Mouse (Mus musculus): ENCODE results near the gene Blcap. TPM values are rescaled to one million over a fixed set of nuclear protein-coding genes. Genes with fewer than 3 reads are reported as not detected.

The Blcap gene
- polyA plus RNA-seq, 1 experiment: 35.0 TPM

DNA sequence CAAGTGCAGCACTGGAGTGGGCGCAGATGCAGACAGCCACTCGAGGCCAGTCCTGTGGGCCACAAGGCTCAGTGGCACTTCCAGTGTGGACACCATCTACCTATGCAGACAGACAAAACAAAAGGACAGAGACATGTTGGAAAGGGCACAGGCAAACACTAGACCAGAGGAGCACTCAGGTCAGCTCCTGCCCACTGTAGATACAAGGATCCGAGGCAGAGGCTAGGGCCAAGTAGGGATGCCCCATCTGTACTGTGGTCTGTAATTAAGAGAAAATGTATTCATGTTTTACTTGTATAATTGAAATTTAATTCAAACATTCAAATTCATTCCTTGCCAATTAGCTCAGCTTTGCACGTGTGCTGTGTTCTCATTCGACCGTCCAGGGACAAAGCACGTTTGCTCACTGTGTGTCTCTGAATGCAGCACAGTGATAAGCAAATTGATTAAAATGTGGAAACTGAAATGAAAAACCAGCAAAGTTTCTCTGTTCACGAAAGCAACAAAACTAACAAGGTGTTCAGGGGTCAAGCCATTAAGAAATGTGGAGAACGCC, 26.7 kb downstream of the Blcap start:
- no peaks in the 10 kb centered on the region for H3K4me1 ChIP-seq (ENCODE audit: control insufficient read depth, insufficient read depth, low read length)
- H3K36me3 ChIP-seq (ENCODE audit: control insufficient read depth, insufficient read depth, low read length): no peaks in the 10 kb centered on the region
- no peak overlapping the region for H3K4me3 ChIP-seq (ENCODE audit: control insufficient read depth, low read depth, low read length)
- no peak overlapping the region for H3K27ac ChIP-seq (ENCODE audit: control insufficient read depth, insufficient read depth, low read depth, low read length)
- no peaks in the 10 kb centered on the region for H3K27me3 ChIP-seq (ENCODE audit: control insufficient read depth, insufficient read depth, low read length)
- TF ChIP-seq POLR2A (IDR thresholded peaks at IDR 0.05; ENCODE audit: control insufficient read depth, low read depth, low read length) (no peak), CTCF (IDR thresholded peaks at IDR 0.05; ENCODE audit: control insufficient read depth, insufficient read depth, insufficient replicate concordance, low read depth, low read length) (no peak)

DNA sequence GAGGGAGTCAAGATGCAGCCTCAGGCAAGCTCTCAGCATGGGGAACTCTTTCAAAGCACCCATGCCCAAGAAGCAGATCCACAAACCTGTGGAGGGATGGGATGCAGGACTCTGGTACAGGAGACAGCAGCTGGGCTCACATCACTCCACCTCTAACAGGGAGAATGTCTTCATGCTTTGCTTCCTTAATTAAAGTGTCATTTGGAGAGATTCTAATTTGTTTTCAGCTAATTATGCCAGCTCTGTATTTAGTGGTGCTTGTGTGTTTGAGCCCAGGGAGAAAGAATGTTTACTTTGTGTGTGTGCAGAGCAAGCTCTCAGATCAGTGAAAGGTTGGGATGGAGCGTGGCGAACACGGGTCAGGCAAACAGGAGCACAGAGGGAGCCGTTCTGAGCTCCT, 28.7 kb downstream of the Blcap start:
- TF ChIP-seq POLR2A (IDR thresholded peaks at IDR 0.05; ENCODE audit: control insufficient read depth, low read depth, low read length): no peak
- TF ChIP-seq CTCF (IDR thresholded peaks at IDR 0.05; ENCODE audit: control insufficient read depth, insufficient read depth, insufficient replicate concordance, low read depth, low read length): no peak
- Histone ChIP-seq H3K27me3 (ENCODE audit: control insufficient read depth, insufficient read depth, low read length) (no peaks in the 10 kb centered on the region), H3K4me1 (ENCODE audit: control insufficient read depth, insufficient read depth, low read length) (no peaks in the 10 kb centered on the region), H3K4me3 (ENCODE audit: control insufficient read depth, low read depth, low read length) (no peak overlapping the region), H3K27ac (ENCODE audit: control insufficient read depth, insufficient read depth, low read depth, low read length) (no peak overlapping the region), H3K36me3 (ENCODE audit: control insufficient read depth, insufficient read depth, low read length) (no peaks in the 10 kb centered on the region)

DNA sequence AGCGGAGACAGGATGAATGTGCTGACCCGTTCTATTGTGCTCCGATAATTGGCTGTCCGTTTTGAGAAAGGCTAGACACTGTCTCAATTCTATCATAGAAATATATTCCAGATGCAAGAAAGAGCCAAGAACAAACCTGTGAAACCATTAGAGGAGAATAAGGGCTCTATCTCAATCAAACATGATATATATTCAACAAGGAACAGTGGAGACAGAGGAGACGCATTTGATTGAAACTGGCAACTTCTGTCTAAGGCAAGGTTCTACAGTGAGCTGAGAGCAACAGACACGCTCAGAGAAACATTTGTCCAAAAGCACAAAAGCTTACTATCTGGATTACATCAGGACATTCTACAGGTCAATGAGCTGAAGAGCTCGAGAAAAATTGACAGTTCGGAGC, 29.4 kb downstream of the Blcap start:
- TF ChIP-seq POLR2A (IDR thresholded peaks at IDR 0.05; ENCODE audit: control insufficient read depth, low read depth, low read length) (no peak), CTCF (IDR thresholded peaks at IDR 0.05; ENCODE audit: control insufficient read depth, insufficient read depth, insufficient replicate concordance, low read depth, low read length) (no peak)
- H3K4me3 ChIP-seq (ENCODE audit: control insufficient read depth, low read depth, low read length): no peak overlapping the region
- no peaks in the 10 kb centered on the region for H3K36me3 ChIP-seq (ENCODE audit: control insufficient read depth, insufficient read depth, low read length)
- H3K4me1 ChIP-seq (ENCODE audit: control insufficient read depth, insufficient read depth, low read length): no peaks in the 10 kb centered on the region
- H3K27me3 ChIP-seq (ENCODE audit: control insufficient read depth, insufficient read depth, low read length): no peaks in the 10 kb centered on the region
- H3K27ac ChIP-seq (ENCODE audit: control insufficient read depth, insufficient read depth, low read depth, low read length): no peak overlapping the region

DNA sequence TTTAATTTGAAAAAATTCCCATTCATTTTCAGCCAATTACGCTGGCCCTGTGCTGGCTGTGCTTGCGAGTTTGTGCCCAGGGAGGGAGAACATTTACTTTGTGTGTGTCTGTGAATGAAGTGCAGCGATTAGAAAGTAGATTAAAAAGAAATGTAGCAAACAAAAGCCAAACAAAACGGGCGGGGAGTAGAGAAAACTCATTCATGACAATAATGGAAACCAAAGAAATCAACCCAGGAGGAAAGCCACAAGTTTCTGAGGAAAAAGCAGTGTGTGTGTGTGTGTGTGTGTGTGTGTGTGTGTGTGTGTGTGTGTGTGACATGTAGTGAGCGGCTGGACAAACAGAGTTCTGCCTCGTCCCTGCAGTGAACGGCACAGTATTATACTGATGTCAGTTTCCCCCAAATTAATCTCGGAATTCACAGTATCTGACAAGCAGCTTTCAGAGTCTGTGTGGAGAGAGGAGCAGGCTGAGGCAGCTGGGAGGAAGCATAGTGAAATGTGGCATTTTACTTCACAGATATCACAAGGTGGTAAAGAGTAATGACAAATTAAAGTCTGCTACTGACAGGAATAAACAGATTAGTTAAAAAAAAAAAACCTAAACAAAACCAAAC, 30.0 kb downstream of the Blcap start:
- no peaks in the 10 kb centered on the region for H3K27me3 ChIP-seq (ENCODE audit: control insufficient read depth, insufficient read depth, low read length)
- H3K4me1 ChIP-seq (ENCODE audit: control insufficient read depth, insufficient read depth, low read length): no peaks in the 10 kb centered on the region
- H3K36me3 ChIP-seq (ENCODE audit: control insufficient read depth, insufficient read depth, low read length): no peaks in the 10 kb centered on the region
- no peak overlapping the region for H3K4me3 ChIP-seq (ENCODE audit: control insufficient read depth, low read depth, low read length)
- TF ChIP-seq POLR2A (IDR thresholded peaks at IDR 0.05; ENCODE audit: control insufficient read depth, low read depth, low read length): no peak
- TF ChIP-seq CTCF (IDR thresholded peaks at IDR 0.05; ENCODE audit: control insufficient read depth, insufficient read depth, insufficient replicate concordance, low read depth, low read length): no peak
- no peak overlapping the region for H3K27ac ChIP-seq (ENCODE audit: control insufficient read depth, insufficient read depth, low read depth, low read length)

DNA sequence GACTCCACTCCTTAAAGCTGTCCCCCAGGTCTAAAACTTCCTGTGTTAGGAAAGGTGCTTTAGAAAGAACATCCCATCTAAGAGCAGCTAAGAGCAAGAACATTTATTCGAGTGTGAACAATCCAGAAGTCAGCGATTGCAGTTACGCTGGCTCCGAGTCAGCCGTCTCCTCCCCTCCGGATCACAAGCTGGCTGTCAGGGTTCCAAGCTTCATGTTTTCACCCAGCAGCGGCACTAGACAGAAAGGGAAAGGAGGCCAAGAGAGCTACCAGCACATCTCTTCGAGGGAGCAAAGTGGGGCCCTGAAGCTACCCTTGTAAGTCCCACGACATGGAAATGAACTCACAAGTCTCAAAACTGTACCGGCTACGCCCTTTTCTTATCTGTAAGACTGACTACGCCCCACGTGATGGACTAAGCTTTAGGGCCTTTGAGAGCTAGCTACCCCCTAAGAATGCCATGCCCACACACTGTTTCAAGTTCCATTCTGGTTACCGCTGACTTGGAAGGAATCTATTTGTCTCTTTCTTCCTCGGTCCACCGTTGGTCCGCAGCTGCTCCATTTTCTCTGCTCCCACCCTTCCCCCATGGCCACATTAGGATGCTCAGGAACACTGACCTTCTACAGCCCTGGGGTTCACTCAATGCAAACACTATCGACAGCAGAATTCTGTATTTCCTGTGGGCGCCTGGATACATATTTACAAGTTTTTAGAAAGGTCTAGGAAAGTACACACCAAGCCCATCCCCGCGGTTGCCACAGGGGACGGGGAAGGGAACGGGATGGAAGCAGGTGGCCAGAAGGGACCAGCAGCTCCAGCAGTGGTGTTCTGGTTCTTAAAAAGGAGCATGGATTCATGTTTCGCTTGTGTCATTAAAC, 30.8 kb downstream of the Blcap start:
- Histone ChIP-seq H3K27me3 (ENCODE audit: control insufficient read depth, insufficient read depth, low read length) (no peaks in the 10 kb centered on the region), H3K27ac (ENCODE audit: control insufficient read depth, insufficient read depth, low read depth, low read length) (no peak overlapping the region), H3K36me3 (ENCODE audit: control insufficient read depth, insufficient read depth, low read length) (no peaks in the 10 kb centered on the region), H3K4me1 (ENCODE audit: control insufficient read depth, insufficient read depth, low read length) (no peaks in the 10 kb centered on the region), H3K4me3 (ENCODE audit: control insufficient read depth, low read depth, low read length) (no peak overlapping the region)
- no peak for TF ChIP-seq POLR2A (IDR thresholded peaks at IDR 0.05; ENCODE audit: control insufficient read depth, low read depth, low read length)
- no peak for TF ChIP-seq CTCF (IDR thresholded peaks at IDR 0.05; ENCODE audit: control insufficient read depth, insufficient read depth, insufficient replicate concordance, low read depth, low read length)

DNA sequence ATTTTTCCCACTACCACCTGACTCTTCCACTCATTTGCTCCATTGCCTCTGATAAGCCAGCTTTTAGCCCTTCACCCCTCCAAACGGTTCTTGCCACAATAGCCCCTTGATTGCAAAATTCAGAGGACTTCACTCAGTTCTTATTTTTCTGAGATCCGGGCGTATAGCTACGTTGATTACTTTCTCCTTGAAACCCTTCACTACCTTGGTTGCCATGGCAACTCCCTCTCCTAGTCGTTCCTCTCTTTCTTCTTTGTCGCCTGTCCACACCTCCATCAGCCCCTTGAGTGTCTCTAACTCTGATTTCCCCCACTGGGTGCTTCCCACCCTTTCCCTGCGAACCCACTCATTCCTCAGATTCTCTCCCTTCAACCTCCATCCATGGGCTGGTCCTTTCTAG, 34.0 kb downstream of the Blcap start:
- no peak overlapping the region for H3K27ac ChIP-seq (ENCODE audit: control insufficient read depth, insufficient read depth, low read depth, low read length)
- no peaks in the 10 kb centered on the region for H3K27me3 ChIP-seq (ENCODE audit: control insufficient read depth, insufficient read depth, low read length)
- no peaks in the 10 kb centered on the region for H3K36me3 ChIP-seq (ENCODE audit: control insufficient read depth, insufficient read depth, low read length)
- TF ChIP-seq POLR2A (IDR thresholded peaks at IDR 0.05; ENCODE audit: control insufficient read depth, low read depth, low read length) (no peak), CTCF (IDR thresholded peaks at IDR 0.05; ENCODE audit: control insufficient read depth, insufficient read depth, insufficient replicate concordance, low read depth, low read length) (no peak)
- H3K4me3 ChIP-seq (ENCODE audit: control insufficient read depth, low read depth, low read length): no peak overlapping the region
- H3K4me1 ChIP-seq (ENCODE audit: control insufficient read depth, insufficient read depth, low read length): no peaks in the 10 kb centered on the region

DNA sequence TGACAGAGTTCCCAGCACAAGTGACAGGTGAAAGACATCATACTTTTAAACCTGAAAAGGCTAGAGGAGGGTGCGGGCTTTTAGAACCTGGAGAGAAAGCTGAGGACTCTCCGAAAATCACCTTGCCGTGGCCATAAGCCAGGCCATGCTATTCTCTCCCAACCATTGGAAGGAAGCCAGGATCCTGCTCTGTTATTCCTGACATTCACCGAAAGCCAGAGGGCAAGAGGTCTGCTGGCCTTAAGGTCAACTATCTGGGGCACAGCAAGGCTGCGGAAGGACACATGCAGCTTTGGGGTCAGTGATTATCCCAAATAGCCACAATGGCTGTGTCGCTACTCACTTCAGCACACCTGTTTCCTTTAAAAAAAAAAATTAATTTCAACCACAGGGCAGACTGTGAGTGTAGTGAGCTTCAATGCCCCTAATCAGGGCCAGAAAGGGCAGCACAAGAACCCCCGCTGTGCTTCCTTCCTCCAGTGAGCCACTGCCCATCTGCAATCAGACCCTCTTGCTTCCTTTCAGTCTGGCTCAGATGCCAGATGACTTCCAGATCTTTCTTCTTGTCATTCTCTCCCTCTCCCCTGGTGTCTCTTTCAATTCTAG, 34.5 kb downstream of the Blcap start:
- Histone ChIP-seq H3K27ac (ENCODE audit: control insufficient read depth, insufficient read depth, low read depth, low read length) (no peak overlapping the region), H3K4me1 (ENCODE audit: control insufficient read depth, insufficient read depth, low read length) (no peaks in the 10 kb centered on the region), H3K4me3 (ENCODE audit: control insufficient read depth, low read depth, low read length) (no peak overlapping the region), H3K36me3 (ENCODE audit: control insufficient read depth, insufficient read depth, low read length) (no peaks in the 10 kb centered on the region), H3K27me3 (ENCODE audit: control insufficient read depth, insufficient read depth, low read length) (no peaks in the 10 kb centered on the region)
- TF ChIP-seq POLR2A (IDR thresholded peaks at IDR 0.05; ENCODE audit: control insufficient read depth, low read depth, low read length) (no peak), CTCF (IDR thresholded peaks at IDR 0.05; ENCODE audit: control insufficient read depth, insufficient read depth, insufficient replicate concordance, low read depth, low read length) (no peak)

Data from testis, adult 2 months (tissue).